Mouse (Mus musculus): ENCODE data around the gene Ankrd16. TPM values are rescaled to one million over a fixed set of nuclear protein-coding genes. Genes with fewer than 3 reads are reported as not detected.

The Ankrd16 gene
- total RNA-seq, 1 experiment: 33.6 TPM

GRCm38 (mm10) chr2:11767161-11767545 lies 10.5 kb upstream of the Ankrd16 start:
- Histone ChIP-seq H3K27ac (ENCODE audit: insufficient read depth, low read depth, low read length, poor library complexity, severe bottlenecking) (no peak overlapping the region), H3K36me3 (ENCODE audit: control insufficient read depth, insufficient read depth, low read length, poor library complexity, severe bottlenecking) (peaks cover 8% of the 10 kb centered on the region), H3K9me3 (ENCODE audit: control insufficient read depth, insufficient read depth, low read depth, low read length) (no peaks in the 10 kb centered on the region), H3K4me3 (ENCODE audit: insufficient read depth in 1 of 2, low read depth in 1 of 2, low read length in 2 of 2, poor library complexity in 1 of 2, severe bottlenecking in 1 of 2) (no peak overlapping the region), H3K4me1 (ENCODE audit: control insufficient read depth in 2 of 2, insufficient read depth in 2 of 2, low read length in 2 of 2, poor library complexity in 1 of 2) (no peaks in the 10 kb centered on the region), H3K9ac (ENCODE audit: insufficient read depth, low read depth, low read length, poor library complexity, severe bottlenecking) (no peak overlapping the region)
- TF ChIP-seq MAFK (IDR thresholded peaks at IDR 0.05; ENCODE audit: insufficient read depth, low read depth, low read length): no peak
- no peak for TF ChIP-seq ZC3H11A (IDR thresholded peaks at IDR 0.05; ENCODE audit: borderline replicate concordance, low read depth, low read length)
- no peak for TF ChIP-seq HCFC1 (IDR thresholded peaks at IDR 0.05; ENCODE audit: borderline replicate concordance, insufficient read depth, low read length)
- no peak for TF ChIP-seq ZNF384 (IDR thresholded peaks at IDR 0.05; ENCODE audit: low read depth, low read length)
- no peak for DNase-seq (ENCODE audit: low read depth, low spot score)
- in situ Hi-C loops (cut with MboI; ENCODE audit: low sequenced_read_pairs in 2 of 2, unreplicated experiment in 2 of 2): no loop called here

DNA sequence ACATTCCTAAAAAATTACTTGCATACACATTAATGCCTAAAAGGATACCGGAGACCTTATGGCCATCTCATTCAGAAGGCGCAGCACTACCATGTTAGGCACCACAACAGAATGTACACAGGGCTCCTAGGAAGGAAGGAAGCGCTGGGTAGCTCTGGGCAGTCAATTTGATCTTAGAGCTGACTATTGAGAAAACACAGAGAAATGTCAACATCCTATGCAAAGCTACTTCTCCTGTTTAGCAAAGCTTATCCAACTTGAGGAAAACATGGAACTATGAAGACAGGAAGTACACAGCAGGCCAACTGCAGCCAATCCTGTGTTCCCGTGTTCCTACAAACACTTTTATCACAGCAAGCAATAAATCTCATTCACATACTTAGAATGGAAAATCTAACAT lies 6.0 kb upstream of the Ankrd16 start:
- Histone ChIP-seq H3K9me3 (ENCODE audit: control insufficient read depth, insufficient read depth, low read depth, low read length) (no peaks in the 10 kb centered on the region), H3K27ac (ENCODE audit: insufficient read depth, low read depth, low read length, poor library complexity, severe bottlenecking) (no peak overlapping the region), H3K36me3 (ENCODE audit: control insufficient read depth, insufficient read depth, low read length, poor library complexity, severe bottlenecking) (no peaks in the 10 kb centered on the region; the same call in 1 of the 2 replicates), H3K4me1 (ENCODE audit: control insufficient read depth in 2 of 2, insufficient read depth in 2 of 2, low read length in 2 of 2, poor library complexity in 1 of 2) (no peaks in the 10 kb centered on the region), H3K4me3 (ENCODE audit: insufficient read depth in 1 of 2, low read depth in 1 of 2, low read length in 2 of 2, poor library complexity in 1 of 2, severe bottlenecking in 1 of 2) (no peak overlapping the region), H3K9ac (ENCODE audit: insufficient read depth, low read depth, low read length, poor library complexity, severe bottlenecking) (no peak overlapping the region)
- DNase-seq (ENCODE audit: low read depth, low spot score): no peak
- in situ Hi-C loops (cut with MboI; ENCODE audit: low sequenced_read_pairs in 2 of 2, unreplicated experiment in 2 of 2): no loop called here
- TF ChIP-seq HCFC1 (IDR thresholded peaks at IDR 0.05; ENCODE audit: borderline replicate concordance, insufficient read depth, low read length) (no peak), ZC3H11A (IDR thresholded peaks at IDR 0.05; ENCODE audit: borderline replicate concordance, low read depth, low read length) (no peak), ZNF384 (IDR thresholded peaks at IDR 0.05; ENCODE audit: low read depth, low read length) (no peak), MAFK (IDR thresholded peaks at IDR 0.05; ENCODE audit: insufficient read depth, low read depth, low read length) (no peak), CHD2 (IDR thresholded peaks at IDR 0.05; ENCODE audit: low read depth, low read length) (no peak)

DNA sequence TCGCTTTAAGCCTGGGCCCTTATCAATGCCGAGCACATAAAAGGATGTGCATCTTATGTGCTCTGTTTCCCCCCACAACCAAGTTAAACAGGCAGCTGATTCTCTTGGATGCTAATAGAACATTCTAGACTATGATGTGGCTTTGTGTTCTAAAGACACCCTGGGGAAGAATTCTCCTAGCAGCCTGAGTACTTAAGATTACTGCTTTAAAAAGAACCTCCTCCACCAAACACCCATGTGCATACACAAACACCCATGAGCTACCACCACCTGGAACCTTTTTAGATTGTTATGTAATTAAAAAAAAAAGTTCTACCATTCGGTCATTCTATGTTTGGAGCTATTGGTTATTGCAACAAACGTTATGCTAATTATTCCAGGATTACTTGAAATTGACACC lies 5.3 kb upstream of the Ankrd16 start:
- Histone ChIP-seq H3K9me3 (ENCODE audit: control insufficient read depth, insufficient read depth, low read depth, low read length) (no peaks in the 10 kb centered on the region), H3K9ac (ENCODE audit: insufficient read depth, low read depth, low read length, poor library complexity, severe bottlenecking) (no peak overlapping the region), H3K36me3 (ENCODE audit: control insufficient read depth, insufficient read depth, low read length, poor library complexity, severe bottlenecking) (no peaks in the 10 kb centered on the region), H3K27ac (ENCODE audit: insufficient read depth, low read depth, low read length, poor library complexity, severe bottlenecking) (no peak overlapping the region), H3K4me1 (ENCODE audit: control insufficient read depth in 2 of 2, insufficient read depth in 2 of 2, low read length in 2 of 2, poor library complexity in 1 of 2) (no peaks in the 10 kb centered on the region), H3K4me3 (ENCODE audit: insufficient read depth in 1 of 2, low read depth in 1 of 2, low read length in 2 of 2, poor library complexity in 1 of 2, severe bottlenecking in 1 of 2) (no peak overlapping the region)
- in situ Hi-C loops (cut with MboI; ENCODE audit: low sequenced_read_pairs in 2 of 2, unreplicated experiment in 2 of 2): no loop called here
- DNase-seq (ENCODE audit: low read depth, low spot score): no peak
- TF ChIP-seq HCFC1 (IDR thresholded peaks at IDR 0.05; ENCODE audit: borderline replicate concordance, insufficient read depth, low read length): no peak
- TF ChIP-seq CHD2 (IDR thresholded peaks at IDR 0.05; ENCODE audit: low read depth, low read length): no peak
- no peak for TF ChIP-seq MAFK (IDR thresholded peaks at IDR 0.05; ENCODE audit: insufficient read depth, low read depth, low read length)
- TF ChIP-seq ZC3H11A (IDR thresholded peaks at IDR 0.05; ENCODE audit: borderline replicate concordance, low read depth, low read length): no peak
- no peak for TF ChIP-seq ZNF384 (IDR thresholded peaks at IDR 0.05; ENCODE audit: low read depth, low read length)

GRCm38 (mm10) chr2:11774426-11774825 lies 3.2 kb upstream of the Ankrd16 start:
- in situ Hi-C loops (cut with MboI; ENCODE audit: low sequenced_read_pairs in 2 of 2, unreplicated experiment in 2 of 2): no loop called here
- Histone ChIP-seq H3K36me3 (ENCODE audit: control insufficient read depth, insufficient read depth, low read length, poor library complexity, severe bottlenecking) (no peaks in the 10 kb centered on the region), H3K9me3 (ENCODE audit: control insufficient read depth, insufficient read depth, low read depth, low read length) (no peaks in the 10 kb centered on the region), H3K9ac (ENCODE audit: insufficient read depth, low read depth, low read length, poor library complexity, severe bottlenecking) (no peak overlapping the region), H3K4me3 (ENCODE audit: insufficient read depth in 1 of 2, low read depth in 1 of 2, low read length in 2 of 2, poor library complexity in 1 of 2, severe bottlenecking in 1 of 2) (no peak overlapping the region), H3K4me1 (ENCODE audit: control insufficient read depth in 2 of 2, insufficient read depth in 2 of 2, low read length in 2 of 2, poor library complexity in 1 of 2) (peaks cover 0 to 1% of the 10 kb centered on the region in 2 experiments; a peak in 1 of 4 replicates), H3K27ac (ENCODE audit: insufficient read depth, low read depth, low read length, poor library complexity, severe bottlenecking) (no peak overlapping the region)
- no peak for DNase-seq (ENCODE audit: low read depth, low spot score)
- TF ChIP-seq HCFC1 (IDR thresholded peaks at IDR 0.05; ENCODE audit: borderline replicate concordance, insufficient read depth, low read length) (no peak), ZNF384 (IDR thresholded peaks at IDR 0.05; ENCODE audit: low read depth, low read length) (no peak), ZC3H11A (IDR thresholded peaks at IDR 0.05; ENCODE audit: borderline replicate concordance, low read depth, low read length) (no peak), MAFK (IDR thresholded peaks at IDR 0.05; ENCODE audit: insufficient read depth, low read depth, low read length) (no peak), CHD2 (IDR thresholded peaks at IDR 0.05; ENCODE audit: low read depth, low read length) (no peak)

DNA sequence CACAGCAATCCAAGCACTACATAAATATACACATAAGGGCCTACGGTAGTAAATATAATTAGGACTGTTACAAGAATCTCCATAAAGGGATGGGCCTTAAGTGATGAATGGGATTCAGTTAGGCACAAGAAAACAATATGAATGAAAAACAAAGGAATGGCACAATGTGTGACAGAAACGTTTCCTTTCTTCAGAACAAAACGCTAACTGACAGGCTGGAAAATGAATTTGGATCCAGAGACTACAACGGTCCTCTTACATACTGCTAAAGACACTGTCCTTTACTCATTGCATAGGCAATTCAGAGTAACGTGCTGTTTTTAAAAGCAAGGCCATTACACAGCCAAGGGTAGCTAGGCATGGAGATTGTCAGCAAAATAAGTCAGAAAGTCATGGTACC lies 2.6 kb upstream of the Ankrd16 start:
- Histone ChIP-seq H3K27ac (ENCODE audit: insufficient read depth, low read depth, low read length, poor library complexity, severe bottlenecking) (no peak overlapping the region), H3K9me3 (ENCODE audit: control insufficient read depth, insufficient read depth, low read depth, low read length) (no peaks in the 10 kb centered on the region), H3K4me3 (ENCODE audit: insufficient read depth in 1 of 2, low read depth in 1 of 2, low read length in 2 of 2, poor library complexity in 1 of 2, severe bottlenecking in 1 of 2) (no peak overlapping the region), H3K9ac (ENCODE audit: insufficient read depth, low read depth, low read length, poor library complexity, severe bottlenecking) (no peak overlapping the region), H3K4me1 (ENCODE audit: control insufficient read depth in 2 of 2, insufficient read depth in 2 of 2, low read length in 2 of 2, poor library complexity in 1 of 2) (peaks cover 0 to 5% of the 10 kb centered on the region in 2 experiments; a peak in 1 of 4 replicates), H3K36me3 (ENCODE audit: control insufficient read depth, insufficient read depth, low read length, poor library complexity, severe bottlenecking) (peaks cover 4% of the 10 kb centered on the region; the same call in 1 of the 2 replicates)
- in situ Hi-C loops (cut with MboI; ENCODE audit: low sequenced_read_pairs in 2 of 2, unreplicated experiment in 2 of 2): no loop called here
- TF ChIP-seq CHD2 (IDR thresholded peaks at IDR 0.05; ENCODE audit: low read depth, low read length) (no peak), ZC3H11A (IDR thresholded peaks at IDR 0.05; ENCODE audit: borderline replicate concordance, low read depth, low read length) (no peak), HCFC1 (IDR thresholded peaks at IDR 0.05; ENCODE audit: borderline replicate concordance, insufficient read depth, low read length) (no peak), MAFK (IDR thresholded peaks at IDR 0.05; ENCODE audit: insufficient read depth, low read depth, low read length) (no peak), ZNF384 (IDR thresholded peaks at IDR 0.05; ENCODE audit: low read depth, low read length) (no peak)
- DNase-seq (ENCODE audit: low read depth, low spot score): no peak

Measured in ES-E14 (cell line).